Mouse (Mus musculus): Measurements from ENCODE around the gene Bcor.
A peak's percentile ranks its signal among the peaks of the same experiment; 100 is the strongest.

The Bcor gene

DNA sequence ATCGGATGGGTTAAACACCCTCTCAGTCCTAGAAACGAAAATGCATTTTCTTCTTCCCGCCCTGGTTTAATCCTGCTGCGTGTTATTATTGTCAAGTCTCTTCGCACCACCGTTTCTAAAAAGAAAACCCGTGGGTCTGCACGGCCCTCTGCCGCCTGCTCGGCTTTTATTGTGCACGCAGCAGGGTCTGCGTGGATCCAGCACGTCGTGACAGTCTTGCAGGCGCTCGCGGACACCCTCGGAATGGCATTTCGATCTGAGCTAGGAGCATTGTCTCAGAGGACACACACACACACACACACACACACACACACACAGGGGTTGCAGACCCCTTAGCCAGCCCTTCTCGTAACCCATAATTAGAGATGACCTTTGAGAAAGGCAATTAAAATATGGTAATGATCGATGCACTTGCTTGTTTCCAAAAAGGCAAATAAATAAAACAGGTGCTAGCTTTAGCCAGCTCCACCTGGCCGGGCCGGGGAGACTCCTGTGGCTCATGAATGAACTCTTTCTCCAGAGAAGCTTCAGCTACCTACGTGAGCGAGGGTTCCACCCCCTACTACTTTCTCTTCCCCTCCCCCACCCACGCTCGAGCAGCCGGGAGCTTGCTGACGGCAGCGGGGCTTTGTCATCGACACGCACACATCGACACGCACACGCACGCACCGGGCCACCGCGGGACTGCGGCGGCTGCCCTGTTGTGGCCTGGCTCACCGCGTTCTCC, 8.7 kb downstream of the Bcor start:
- peak in 1 of 2 experiments; percentile 68 for DNase-seq (ENCODE audit: low spot score in 2 of 2)

DNA sequence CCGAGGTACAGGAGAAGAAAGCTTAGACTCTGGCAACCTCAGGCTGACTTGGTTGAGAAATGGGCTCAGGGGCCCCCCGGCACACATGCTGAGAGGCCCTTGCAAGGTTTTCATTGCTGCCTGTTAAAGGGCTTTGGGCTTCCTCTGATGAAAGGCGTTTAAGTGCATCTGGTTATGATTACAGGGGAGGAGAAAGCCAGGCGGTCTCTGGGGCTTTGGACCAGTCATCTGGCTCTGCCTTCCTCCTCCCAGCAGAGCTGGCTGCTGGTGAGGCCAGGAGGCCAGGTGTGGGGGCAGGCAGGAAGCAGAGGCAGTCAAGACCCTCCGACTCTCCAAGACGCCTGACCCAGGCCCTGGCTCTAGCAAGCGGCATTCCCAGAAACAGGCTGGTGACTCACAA, 9.7 kb downstream of the Bcor start:
- DNase-seq (ENCODE audit: low spot score in 2 of 2): no peak

DNA sequence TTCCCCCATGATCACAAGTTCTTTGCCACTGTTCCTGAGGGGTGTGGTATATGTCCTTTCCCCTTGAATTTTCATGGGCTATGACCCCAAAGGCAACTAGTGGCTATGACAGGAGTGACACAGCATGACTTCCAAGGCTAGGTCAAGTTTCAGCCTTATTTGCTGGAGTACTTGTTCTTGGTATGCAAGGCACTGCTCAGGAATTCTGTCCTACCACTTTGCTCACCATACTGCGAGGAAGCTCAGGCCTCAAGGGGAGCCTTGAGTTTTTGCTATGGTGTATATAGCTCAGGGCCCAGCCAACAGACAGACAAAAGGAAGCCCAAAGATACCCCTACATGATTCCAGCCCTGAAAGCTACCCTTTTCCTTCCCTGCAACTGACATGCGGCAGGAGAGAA, 13.9 kb downstream of the Bcor start:
- no peak for DNase-seq (ENCODE audit: low spot score in 2 of 2)

DNA sequence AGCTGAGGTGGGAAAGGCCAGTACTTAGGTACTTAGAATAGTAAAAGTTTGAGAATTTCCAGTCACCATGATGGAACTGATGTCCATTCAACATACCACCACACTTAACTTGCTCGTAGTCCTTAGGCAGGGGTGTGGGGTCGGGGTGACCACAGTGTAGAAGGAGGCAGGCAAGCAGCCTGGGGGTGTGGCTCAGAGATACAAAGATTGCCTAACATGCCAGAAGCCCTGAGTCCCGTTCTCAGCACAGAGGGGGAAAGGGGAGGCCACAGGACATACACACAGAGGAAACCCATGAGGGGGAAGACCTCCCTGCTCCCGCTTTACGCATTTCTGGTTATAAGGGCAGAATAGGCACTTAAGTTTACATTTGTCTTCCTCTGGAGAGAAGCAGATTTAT, 17.3 kb downstream of the Bcor start:
- no peak for DNase-seq (ENCODE audit: low spot score in 2 of 2)

DNA sequence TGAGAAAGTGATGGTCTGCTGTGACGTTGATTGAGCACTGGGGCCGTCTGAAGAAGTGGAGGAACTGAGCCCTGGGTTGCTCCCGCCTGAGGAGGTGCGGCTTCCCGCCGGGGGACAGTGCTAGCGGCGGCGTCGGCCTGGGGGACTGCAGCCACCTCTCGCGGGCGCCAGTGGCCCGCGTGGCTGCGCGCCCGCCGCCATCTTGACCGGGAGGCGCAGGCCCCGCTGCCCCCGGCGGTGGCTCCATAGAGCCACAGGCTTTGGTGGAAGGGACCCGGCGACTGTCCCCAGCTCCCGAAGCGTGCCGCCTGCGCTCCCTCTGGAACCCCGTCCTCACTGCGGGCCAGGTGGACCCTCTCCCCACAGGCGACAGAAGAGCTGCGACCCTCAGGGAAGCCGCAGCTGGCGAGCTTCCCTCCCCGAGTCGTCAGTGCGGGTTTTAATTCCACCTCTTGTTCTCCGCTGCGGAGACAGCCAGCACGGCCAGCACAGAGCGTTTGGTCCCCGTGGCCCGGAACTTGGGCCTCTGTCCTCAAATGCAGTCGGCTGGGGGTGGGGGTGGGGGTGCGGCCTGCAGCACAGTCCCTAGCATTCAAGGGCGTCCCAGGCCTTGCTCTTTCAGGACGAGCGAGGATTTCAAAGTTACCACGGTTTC, 19.9 kb downstream of the Bcor start:
- peak in 1 of 2 experiments; percentile 66 for DNase-seq (ENCODE audit: low spot score in 2 of 2)

DNA sequence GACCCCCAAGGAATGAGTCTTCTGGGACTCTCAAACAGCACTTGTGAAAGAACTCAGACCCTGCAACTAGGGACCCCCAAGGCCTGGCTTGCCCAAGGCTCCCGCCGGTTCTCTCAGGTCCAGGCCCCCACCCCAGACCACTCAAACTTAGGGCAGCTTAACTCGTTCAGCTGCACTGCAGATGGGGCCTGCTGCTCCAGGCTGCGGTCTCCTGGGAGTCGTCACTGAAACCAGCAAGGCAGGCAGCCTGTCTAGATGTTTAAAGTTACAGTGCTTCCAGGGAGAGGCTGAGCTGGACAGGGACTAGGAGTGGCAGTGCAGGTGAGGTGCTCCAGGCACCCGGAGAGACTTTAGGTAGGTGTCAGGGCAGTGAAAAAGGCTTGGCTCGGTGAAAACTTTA, 21.9 kb downstream of the Bcor start:
- no peak for DNase-seq (ENCODE audit: low spot score in 2 of 2)

DNA sequence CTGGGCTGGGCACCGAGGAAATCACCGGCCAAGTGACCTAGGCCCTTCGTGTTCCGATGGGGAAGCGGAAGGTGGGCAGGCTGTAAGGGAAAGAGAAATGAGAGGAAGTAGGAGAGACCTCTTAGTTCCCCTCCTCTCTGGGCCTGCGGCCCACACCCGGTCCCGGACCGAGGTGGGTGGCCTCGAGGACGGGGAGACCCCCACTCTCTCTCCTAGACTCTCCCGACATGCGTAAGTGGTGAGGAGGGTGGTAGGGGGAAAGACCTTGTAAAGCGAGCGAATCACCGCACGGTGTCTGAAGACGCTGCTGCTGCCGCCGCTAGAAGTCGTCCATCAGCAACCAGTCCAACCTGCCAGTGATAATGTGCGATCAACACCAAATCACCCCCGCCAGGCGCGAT, 23.0 kb downstream of the Bcor start:
- DNase-seq (ENCODE audit: low spot score in 2 of 2): peak in 1 of 2 experiments; percentile 70

DNA sequence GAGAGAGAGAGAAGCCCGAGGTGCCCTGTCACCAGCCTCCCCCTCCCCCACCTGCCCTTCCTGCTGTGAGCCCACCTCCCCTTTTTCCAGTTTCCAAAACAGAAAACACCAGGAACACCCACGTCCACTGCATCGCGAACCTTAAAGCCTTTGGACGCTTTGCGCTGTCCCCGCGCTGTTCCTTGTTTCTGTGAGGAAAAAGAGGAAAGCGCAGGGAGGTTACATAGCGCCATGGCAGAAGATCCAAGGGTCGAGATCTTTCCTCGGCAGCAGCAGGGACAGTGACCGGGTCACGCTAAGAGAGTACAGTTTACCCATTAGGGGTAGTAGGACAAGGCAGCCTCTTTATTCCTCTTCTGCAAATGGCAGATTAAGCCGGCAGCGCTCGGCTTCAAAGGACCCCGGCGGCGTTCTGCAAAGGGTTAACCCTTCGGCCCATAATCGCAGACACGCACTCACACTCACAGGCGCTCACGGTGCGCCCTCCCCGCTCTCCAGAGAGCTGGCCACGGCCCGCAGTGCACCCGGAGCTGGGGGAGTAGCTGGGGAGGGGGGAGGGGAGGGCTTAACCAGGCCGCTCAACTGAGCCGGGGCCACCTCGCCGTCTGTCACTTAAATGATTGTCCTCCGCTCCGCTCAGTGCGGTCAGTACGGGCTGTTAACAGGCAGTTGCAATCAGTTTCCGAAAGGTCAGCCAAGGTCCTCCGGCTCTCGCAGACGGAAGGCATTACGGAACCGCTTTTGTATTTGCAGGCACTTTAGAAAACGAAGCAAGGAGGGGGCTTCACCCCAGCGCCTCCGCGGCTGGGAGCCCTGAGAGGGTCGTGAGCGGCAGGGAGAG, 23.7 kb downstream of the Bcor start:
- peak in 1 of 2 experiments; percentile 70 for DNase-seq (ENCODE audit: low spot score in 2 of 2)

DNA sequence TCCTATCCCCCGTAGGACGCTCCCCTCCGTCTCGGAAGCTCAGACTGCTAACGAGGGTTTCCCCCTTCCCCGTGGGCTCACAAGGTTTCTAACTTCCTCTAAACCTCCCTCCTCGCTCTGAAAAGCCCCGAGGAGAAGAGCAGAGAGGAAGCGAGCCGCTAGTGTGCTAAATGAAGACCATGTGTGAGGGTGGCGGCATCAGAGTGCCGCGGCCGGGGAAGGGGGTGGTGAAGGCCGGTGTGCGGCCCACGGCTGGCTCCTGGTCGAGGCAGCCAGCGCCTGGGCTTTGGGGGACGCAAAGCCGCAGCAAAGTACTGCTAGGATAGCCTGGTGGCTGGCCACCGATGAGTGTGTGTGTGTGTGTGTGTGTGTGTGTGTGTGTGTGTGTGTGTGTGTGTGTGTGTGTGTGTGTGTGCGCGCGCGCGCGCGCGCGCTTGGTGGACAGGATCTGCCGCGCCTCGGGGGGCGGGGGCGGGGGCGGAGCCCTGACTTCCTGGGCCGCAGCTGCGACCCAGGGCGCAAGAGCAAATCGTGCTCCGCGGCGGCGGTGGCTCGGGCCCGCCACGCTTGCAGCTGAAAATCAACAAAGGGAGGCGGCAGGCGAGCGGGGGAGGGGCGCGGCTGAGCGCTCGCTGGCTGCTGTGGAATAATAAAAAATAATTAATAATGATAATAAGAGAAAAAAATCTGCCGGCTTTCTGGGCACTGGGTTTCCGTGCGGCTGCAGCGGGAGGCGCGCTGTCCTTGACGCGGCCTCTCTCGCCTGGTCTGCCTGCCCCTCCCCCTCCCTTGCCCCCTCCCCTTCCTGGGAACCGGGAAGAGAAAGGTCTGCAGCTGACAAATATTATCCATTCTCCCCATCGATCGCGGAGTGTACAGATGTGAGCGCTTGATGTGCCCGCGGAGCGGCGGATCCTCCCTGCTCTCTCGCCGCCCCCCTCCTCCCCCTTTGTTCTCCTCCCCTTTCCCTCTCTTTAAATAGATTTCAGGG, 24.7 kb downstream of the Bcor start:
- peak; percentile 65 to 79 for DNase-seq (ENCODE audit: low spot score in 2 of 2)

DNA sequence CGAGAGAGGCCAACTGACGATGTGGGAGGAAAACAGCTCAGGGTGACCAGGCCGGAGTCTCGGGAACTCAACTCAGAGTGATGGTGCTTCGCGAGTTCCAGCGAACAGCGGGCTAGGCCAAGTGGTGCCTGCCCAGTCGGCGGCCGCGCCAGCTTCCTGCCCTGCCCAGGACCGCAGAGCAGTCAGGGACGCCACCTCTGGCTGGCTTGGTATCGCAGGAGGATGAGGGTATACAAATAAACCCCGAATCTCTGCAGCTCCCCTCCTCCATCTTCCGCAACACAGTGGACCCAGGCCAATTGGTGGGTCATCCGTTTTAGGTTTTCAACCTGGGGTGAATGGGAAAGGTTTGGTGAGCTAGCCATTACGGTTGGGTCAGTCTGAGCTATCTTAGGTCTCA, 25.6 kb downstream of the Bcor start:
- peak; percentile 66 to 82 for DNase-seq (ENCODE audit: low spot score in 2 of 2)

DNA sequence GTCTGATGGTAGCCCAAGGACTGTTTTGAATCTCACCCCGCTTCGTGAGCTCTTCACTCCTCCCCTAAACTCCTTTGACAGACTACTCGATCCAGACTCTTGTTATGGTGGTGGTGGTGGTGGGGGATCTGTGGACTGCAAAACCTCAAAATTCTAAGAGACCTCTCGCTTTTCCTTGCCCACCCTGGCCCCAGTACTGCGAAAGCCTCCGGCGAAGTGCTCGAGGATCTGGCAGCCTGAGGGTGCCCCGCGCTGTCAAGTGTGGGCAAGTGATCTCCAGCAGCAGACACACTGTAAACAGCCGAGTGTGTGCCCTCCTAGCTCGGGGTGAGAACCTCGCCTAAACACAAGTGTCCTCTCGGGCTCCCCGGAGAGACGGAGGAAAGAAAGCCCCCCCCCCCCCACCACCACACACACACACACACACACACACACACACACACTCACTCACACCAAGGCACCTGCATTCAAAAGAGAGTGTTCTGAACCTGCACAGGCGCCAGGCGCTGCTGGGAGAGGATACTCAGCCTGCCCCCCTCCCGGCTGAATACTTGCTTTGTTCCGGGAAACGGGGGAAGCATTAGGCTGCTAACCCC, 26.2 kb downstream of the Bcor start:
- no peak for DNase-seq (ENCODE audit: low spot score in 2 of 2)

DNA sequence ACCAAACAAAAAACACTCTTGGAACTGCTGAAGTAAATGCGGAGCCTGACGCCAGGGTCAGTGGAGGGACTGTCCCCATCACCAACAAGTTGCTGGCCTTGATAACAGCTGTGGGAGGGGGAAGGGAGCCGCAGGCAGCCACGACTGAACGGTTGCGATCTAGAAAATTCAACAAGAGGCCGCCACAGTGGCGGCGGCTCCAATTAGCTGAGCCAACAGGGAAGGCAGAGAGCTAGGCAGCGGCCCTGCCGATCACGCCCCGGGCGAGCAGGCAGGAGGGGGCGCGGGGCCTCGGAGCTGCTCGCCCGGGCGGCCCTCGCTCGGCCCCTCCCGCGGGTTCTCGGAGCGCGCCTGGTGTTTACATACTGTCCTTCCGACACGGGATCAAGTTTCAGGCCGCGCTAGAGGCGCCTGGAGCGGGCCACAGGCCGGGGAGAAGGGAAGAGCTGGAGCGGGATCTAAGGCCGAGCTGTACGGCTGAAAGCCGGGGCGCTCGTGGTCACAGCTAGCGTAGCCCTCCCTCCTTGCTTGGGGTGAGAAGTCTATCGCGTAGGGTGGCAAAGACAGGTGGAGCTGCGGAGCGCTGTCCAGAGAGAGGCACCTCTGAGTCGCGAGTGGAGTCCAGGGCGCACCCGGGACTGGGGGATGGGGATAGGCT, 26.8 kb downstream of the Bcor start:
- peak in 1 of 2 experiments; percentile 69 for DNase-seq (ENCODE audit: low spot score in 2 of 2)

DNA sequence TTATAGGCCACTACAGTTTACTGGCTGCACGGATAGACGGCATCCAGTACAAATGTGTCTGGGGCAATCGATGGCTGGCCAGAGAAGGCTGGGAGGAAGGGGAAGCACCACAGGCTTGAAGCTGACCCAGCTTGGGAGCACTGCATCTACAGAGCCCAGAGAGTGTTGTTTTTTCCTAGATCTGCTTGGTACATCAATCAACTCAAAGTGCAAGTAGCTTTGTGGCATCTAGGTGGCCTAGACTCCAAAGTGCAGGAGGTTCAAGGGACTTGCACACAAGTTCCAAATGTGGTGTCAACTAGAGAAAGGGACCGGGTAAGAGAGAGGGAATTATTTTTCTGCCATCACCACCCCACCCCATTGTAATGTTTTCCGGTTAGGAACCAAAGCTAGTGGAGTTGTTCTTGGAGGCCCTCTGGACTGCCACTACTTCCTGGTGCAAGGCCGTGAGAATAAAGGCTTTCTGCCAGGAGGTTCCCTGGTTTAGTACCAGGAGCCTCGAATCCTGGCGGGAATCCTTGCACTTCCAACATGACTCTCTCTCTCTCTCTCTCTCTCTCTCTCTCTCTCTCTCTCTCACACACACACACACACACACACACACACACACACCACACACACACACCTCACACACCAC, 27.5 kb downstream of the Bcor start:
- no peak for DNase-seq (ENCODE audit: low spot score in 2 of 2)

DNA sequence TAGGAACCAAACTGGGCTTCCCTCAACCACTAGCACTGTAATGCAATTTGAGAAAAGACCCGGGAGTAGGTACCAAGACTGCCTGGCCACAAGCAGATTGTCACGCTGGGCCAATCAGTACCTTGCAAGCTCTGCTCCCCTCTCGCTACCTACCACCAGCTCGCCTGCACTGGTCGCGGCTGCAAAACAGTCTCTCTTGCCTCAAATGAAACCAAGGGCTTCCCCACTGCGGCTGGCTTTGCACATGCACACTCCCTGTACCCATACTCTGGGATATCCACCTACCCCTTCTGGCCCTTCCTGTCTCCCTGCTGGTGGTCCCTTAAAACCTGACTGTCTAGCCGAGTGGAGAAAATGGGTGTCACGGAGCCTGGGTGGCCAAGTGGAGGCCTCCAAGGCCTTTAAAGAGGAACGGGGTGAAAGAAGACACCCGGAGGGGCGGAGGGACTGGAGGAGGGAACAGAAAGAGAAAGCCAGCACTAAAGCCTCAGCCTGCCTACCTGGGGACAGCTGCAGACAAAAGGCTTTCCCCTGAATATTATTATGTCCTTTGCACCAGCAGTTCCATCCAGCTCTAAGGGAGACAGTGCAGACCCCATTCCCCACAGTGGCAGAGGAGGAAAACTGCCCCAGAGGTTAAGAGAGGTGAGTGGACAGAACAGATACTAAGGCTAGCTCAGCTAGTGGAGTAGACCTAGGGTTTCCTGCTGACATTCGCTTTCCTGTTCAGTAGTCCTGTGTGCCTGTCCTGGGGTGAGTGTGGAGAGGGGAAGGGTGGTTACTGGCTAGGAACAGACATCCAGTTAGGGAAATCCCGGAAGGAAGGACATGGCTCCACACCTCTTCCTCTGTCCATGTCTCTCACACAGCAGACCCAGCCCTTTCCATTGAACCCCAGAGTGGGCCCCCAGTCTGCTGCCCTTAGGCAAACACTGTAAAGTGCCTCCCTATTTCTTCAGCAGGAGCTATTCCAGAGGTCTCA, 30.0 kb downstream of the Bcor start:
- peak in 1 of 2 experiments; percentile 63 for DNase-seq (ENCODE audit: low spot score in 2 of 2)

DNA sequence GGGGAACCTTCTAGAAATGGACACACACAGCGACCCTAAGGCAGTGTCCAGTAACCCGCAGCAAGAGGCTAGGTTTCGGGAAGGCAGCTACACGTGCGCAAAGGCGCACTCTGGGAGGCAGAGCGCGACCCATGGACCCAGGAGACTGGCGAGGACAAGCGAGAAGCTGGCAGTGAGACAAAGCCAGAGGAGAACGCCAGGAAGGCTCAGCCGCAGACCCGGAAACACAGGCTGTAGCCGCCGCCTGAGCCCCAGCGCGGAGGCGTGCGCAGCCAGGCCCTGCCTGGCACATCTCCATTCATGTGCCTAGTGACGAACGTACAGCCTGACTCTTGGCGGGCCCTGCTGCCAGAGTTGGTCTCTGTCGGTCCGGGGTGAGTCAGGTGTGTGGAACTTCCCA, 30.9 kb downstream of the Bcor start:
- peak in 1 of 2 experiments; percentile 63 for DNase-seq (ENCODE audit: low spot score in 2 of 2)

DNA sequence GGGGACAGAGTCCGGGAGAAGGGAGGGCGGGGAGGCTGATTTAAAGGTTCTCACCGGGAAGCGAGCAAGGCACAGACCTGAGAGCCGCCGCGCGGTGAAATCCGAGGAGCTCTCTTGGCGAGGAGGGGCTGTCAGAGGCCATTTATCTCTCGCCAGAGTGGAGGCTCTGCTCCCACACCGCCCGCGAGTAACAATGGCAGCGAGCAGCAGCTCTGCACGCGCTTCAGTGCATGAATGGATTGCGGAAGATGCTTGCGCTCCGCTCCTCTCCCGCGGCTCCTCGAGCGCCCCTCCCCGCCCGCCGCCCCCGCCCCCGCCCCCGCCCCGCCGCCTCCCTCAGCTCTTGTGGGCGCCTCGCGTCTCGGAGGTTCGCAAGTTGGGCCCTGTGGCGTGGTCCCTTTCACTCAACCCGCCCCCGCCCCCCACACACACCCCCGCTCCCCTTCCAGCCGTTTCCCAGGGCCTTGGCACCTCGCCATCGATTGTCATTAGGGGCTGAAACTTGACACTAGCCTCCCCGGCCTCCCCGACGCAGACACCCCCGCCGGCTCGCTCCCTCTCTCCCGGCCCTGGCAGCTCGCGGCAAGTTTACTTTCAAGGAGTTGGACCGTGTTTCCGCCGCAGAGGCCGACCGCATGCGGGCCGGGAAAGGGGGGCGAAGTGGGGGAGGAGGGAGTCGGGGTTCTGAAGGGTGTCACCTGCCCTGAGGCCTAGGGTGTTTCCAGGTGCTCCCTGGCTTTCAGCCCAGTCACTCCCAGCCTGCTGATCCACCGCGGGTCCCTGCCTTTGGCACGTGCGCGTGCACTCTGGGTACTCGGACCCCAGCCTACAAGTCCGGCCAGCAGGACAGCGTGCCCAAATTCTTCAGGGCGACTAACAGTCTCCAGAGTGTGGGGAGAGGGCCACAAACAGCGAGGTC, 31.7 kb downstream of the Bcor start:
- peak in 1 of 2 experiments; percentile 68 for DNase-seq (ENCODE audit: low spot score in 2 of 2)

DNA sequence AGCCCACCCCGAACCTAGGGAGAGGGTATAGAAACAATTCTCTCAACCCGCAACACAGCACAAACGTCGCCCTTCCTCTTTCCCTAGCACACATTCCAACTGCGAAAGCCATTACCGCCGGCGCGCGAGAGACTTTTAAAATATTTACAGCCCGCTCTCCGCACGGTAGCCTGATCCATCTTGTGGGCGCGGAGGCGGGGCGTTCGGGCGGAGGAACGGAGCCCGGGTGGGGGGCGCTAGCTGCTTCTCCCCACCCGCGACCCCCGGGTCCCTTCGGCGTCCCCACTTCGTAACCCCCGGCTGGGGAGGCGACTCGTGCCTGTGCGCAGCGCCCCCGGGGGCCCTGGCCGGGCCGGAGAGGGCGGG, 32.4 kb downstream of the Bcor start:
- no peak for DNase-seq (ENCODE audit: low spot score in 2 of 2)
